Mouse (Mus musculus) midbrain, postnatal 0 days (tissue): Measurements from ENCODE around the gene Opn1sw. TPM values are rescaled to one million over a fixed set of nuclear protein-coding genes. Genes with fewer than 3 reads are reported as not detected.

ENCODE experiments used
- ATAC-seq: fragments of 200-750 bp; cut with Nextera tagmentation; 2 replicates; pipeline ENCODE4 v1.8.0; 2017; ENCODE audit warnings: moderate number of reproducible peaks, mild to moderate bottlenecking, moderate TSS enrichment, moderate library complexity; ENCODE audit not compliant: low FRiP score
- DNase-seq: peaks from one replicate; pipeline ENCODE4 v3.0.0-alpha.2; 2015; ENCODE audit warnings: low spot score
- H3K27ac ChIP-seq: fragments of 300-500 bp; sonication (generic); 2 replicates; pipeline ENCODE4 v1.5.1; 2014; ENCODE audit warnings: low read depth, mild to moderate bottlenecking, low read length, mixed read lengths
- H3K27me3 ChIP-seq: fragments of 300-500 bp; sonication (generic); 2 replicates; pipeline ENCODE4 v1.6.1; 2014; ENCODE audit warnings: low read length, control low read depth, mixed read lengths; ENCODE audit not compliant: insufficient read depth
- H3K36me3 ChIP-seq: fragments of 300-500 bp; sonication (generic); 2 replicates; pipeline ENCODE4 v1.6.1; 2014; ENCODE audit warnings: low read length, control low read depth, mixed read lengths; ENCODE audit not compliant: insufficient read depth
- H3K4me1 ChIP-seq: fragments of 300-500 bp; sonication (generic); 2 replicates; pipeline ENCODE4 v1.6.1; 2014; ENCODE audit warnings: mild to moderate bottlenecking, control low read depth, antibody characterized with exemption, low read length, mixed read lengths; ENCODE audit not compliant: insufficient read depth
- H3K4me2 ChIP-seq: fragments of 300-500 bp; sonication (generic); 2 replicates; pipeline ENCODE4 v1.6.1; 2014; ENCODE audit warnings: low read depth, mild to moderate bottlenecking, low read length, mixed read lengths; ENCODE audit not compliant: poor library complexity, severe bottlenecking
- H3K4me3 ChIP-seq: fragments of 300-500 bp; sonication (generic); 2 replicates; pipeline ENCODE4 v1.5.1; 2014; ENCODE audit warnings: low read depth, mild to moderate bottlenecking, low read length, moderate library complexity
- H3K9ac ChIP-seq: fragments of 300-500 bp; sonication (generic); replicated peaks from 2 replicates; pipeline ENCODE4 v1.6.1; 2014; ENCODE audit warnings: mild to moderate bottlenecking, low read length, moderate library complexity, mixed read lengths; ENCODE audit not compliant: poor library complexity, severe bottlenecking
- H3K9me3 ChIP-seq: fragments of 300-500 bp; sonication (generic); 2 replicates; pipeline ENCODE4 v1.6.1; 2016; ENCODE audit warnings: low read length, control low read depth
- CTCF ChIP-seq: IDR thresholded peaks from 2 replicates; pipeline ENCODE4 v1.5.1; 2016; ENCODE audit warnings: antibody characterized with exemption, mild to moderate bottlenecking
- WGBS: fragments of 180-500 bp; shearing (Covaris S2); extraction: QIAGEN DNeasy Blood & Tissue Kit; methylation state at CpG from one replicate; pipeline ENCODE4 v1.1.7; 2014; 5-methylcytosine and 5-hydroxymethylcytosine counted together
- polyA plus RNA-seq: library from polyadenylated mRNA; unstranded; fragments of >200 nt; fragmentation: Nextera tagmentation; extraction: Ambion mirVana; gene quantifications from 2 replicates; pipeline ENCODE4 v1.2.1, GENCODE M21; 2015
- total RNA-seq: library from RNA; depleted of rRNA; stranded (reverse); fragments of >200 nt; gene quantifications from 2 replicates; pipeline ENCODE4 v1.2.3, GENCODE M21; 2014

Gene Opn1sw
- total and polyA plus RNA-seq, 2 experiments from 2014 or later, result 0.11 to 0.56 TPM

GRCm38 (mm10) chr6:29426331-29426730 is 38.1 kb upstream of the Opn1sw start:
- Histone ChIP-seq H3K4me1 (no peaks in the 10 kb centered on the region), H3K27me3 (no peaks in the 10 kb centered on the region), H3K9ac (no peak overlapping the region), H3K27ac (no peak overlapping the region), H3K9me3 (no peaks in the 10 kb centered on the region), H3K4me2 (no peak overlapping the region), H3K36me3 (peaks cover 6% of the 10 kb centered on the region; the same call in 1 of the 2 replicates), H3K4me3 (no peak overlapping the region)
- WGBS, result 80% methylated on average over 6 of the region's 6 CpGs
- no peak for ATAC-seq
- TF ChIP-seq CTCF, result no peak
- no peak for DNase-seq

- 66% methylated on average over 8 of the region's 8 CpGs for WGBS
- no peak for TF ChIP-seq CTCF
- Histone ChIP-seq H3K9ac (no peak overlapping the region), H3K4me2 (no peak overlapping the region), H3K4me3 (no peak overlapping the region), H3K9me3 (no peaks in the 10 kb centered on the region), H3K27me3 (no peaks in the 10 kb centered on the region), H3K36me3 (peaks cover 6% of the 10 kb centered on the region; the same call in 1 of the 2 replicates), H3K4me1 (no peaks in the 10 kb centered on the region), H3K27ac (no peak overlapping the region)
- DNase-seq (no peak), ATAC-seq (no peak)
These were observed 36.9 kb upstream of the Opn1sw start for GRCm38 (mm10) chr6:29425118-29425517.

GRCm38 (mm10) chr6:29420596-29420995 is 32.3 kb upstream of the Opn1sw start:
- Histone ChIP-seq H3K4me1 (no peaks in the 10 kb centered on the region), H3K36me3 (peaks cover 19% of the 10 kb centered on the region; the same call in 1 of the 2 replicates), H3K9me3 (no peaks in the 10 kb centered on the region), H3K27ac (no peak overlapping the region), H3K27me3 (no peaks in the 10 kb centered on the region), H3K4me2 (no peak overlapping the region), H3K4me3 (no peak overlapping the region), H3K9ac (no peak overlapping the region)
- TF ChIP-seq CTCF, result no peak
- 93% methylated on average over 2 of the region's 2 CpGs for WGBS
- ATAC-seq (no peak), DNase-seq (no peak)

- no peak for DNase-seq
- TF ChIP-seq CTCF, result no peak
- Histone ChIP-seq H3K4me3 (no peak overlapping the region), H3K27me3 (no peaks in the 10 kb centered on the region), H3K9me3 (no peaks in the 10 kb centered on the region), H3K36me3 (peaks cover 46% of the 10 kb centered on the region), H3K4me2 (no peak overlapping the region), H3K9ac (no peak overlapping the region), H3K4me1 (no peaks in the 10 kb centered on the region), H3K27ac (no peak overlapping the region)
- ATAC-seq, result no peak
- 87% methylated on average over 9 of the region's 9 CpGs for WGBS
These were observed 27.2 kb upstream of the Opn1sw start for GRCm38 (mm10) chr6:29415446-29415845.

GRCm38 (mm10) chr6:29406412-29406811 is 18.1 kb upstream of the Opn1sw start:
- H3K9ac ChIP-seq, result no peak overlapping the region
- 79% methylated on average over 6 of the region's 6 CpGs for WGBS
- H3K9me3 ChIP-seq, result no peaks in the 10 kb centered on the region
- H3K4me1 ChIP-seq, result no peaks in the 10 kb centered on the region
- H3K36me3 ChIP-seq, result peaks cover 14% of the 10 kb centered on the region
- H3K27ac ChIP-seq, result no peak overlapping the region
- DNase-seq (peak; percentile 28), ATAC-seq (no peak)
- no peak overlapping the region for H3K4me2 ChIP-seq
- no peaks in the 10 kb centered on the region for H3K27me3 ChIP-seq
- no peak for TF ChIP-seq CTCF
- no peak overlapping the region for H3K4me3 ChIP-seq

- Histone ChIP-seq H3K27me3 (no peaks in the 10 kb centered on the region), H3K4me2 (no peak overlapping the region), H3K27ac (no peak overlapping the region), H3K4me1 (no peaks in the 10 kb centered on the region), H3K4me3 (no peak overlapping the region), H3K9ac (no peak overlapping the region), H3K36me3 (no peaks in the 10 kb centered on the region), H3K9me3 (no peaks in the 10 kb centered on the region)
- no peak for ATAC-seq
- peak; percentile 8 for DNase-seq
- TF ChIP-seq CTCF, result peak; percentile 22; the same call in 1 of the 2 replicates
- WGBS, result 13% methylated on average over 34 of the region's 34 CpGs
These were observed 14.6 kb upstream of the Opn1sw start for GRCm38 (mm10) chr6:29402693-29403342.
